9 mouse cellular contexts compared by ENCODE assay signal in genomic region chr11:57089527-57089926, GRCm38 (mm10).
DNase-seq lines count a peak whose midpoint lies in the region; ATAC-seq and TF ChIP-seq lines count a peak whose summit lies in the region.
"Had no signal": no experiment of that assay in that cellular context is flagged by ENCODE, and none has a peak within 500 bp of the region (broad histone marks: within the 10 kb centered on the region; RNA-seq: fewer than 3 reads in every experiment).

No protein-coding gene starts in this region.

- H3K36me3 ChIP-seq in neural tube, embryonic 15.5 days = no peaks in the 10 kb centered on the region
- H3K36me3 ChIP-seq in liver, postnatal 0 days (replicated peaks; ENCODE audit: insufficient read depth, low read length) = no peaks in the 10 kb centered on the region
- H3K36me3 ChIP-seq: kidney, embryonic 15.5 days; midbrain, embryonic 12.5 days had no signal

- intact Hi-C loops in heart, postnatal 25 days (cut with DNase I) = no loop called here

- 0 out of 2 replicates have a peak overlapping the region, but pooled peaks have one; percentile 9 for H3K27ac ChIP-seq in neural tube, embryonic 15.5 days (replicated peaks)
- H3K27ac ChIP-seq in liver, postnatal 0 days (ENCODE audit: low read depth) = no peak overlapping the region
- H3K27ac ChIP-seq: kidney, embryonic 15.5 days; midbrain, embryonic 12.5 days had no signal

- no peak overlapping the region for H3K4me3 ChIP-seq in neural tube, embryonic 15.5 days (replicated peaks)
- no peak overlapping the region for H3K4me3 ChIP-seq in liver, postnatal 0 days (ENCODE audit: low read depth, low read length)
- H3K4me3 ChIP-seq: kidney, embryonic 15.5 days; midbrain, embryonic 12.5 days had no signal

- WGBS in neural tube, embryonic 15.5 days = 36% methylated on average over 5 of the region's 5 CpGs
- WGBS in liver, postnatal 0 days (ENCODE audit: insufficient replicate concordance) = 69% methylated on average over 5 of the region's 5 CpGs

- no peak for ATAC-seq in neural tube, embryonic 15.5 days (ENCODE audit: low FRiP score)
- no peak for ATAC-seq in liver, postnatal 0 days

- no peak for TF ChIP-seq EP300 in liver, postnatal 0 days (IDR thresholded peaks at IDR 0.05; ENCODE audit: low read depth)

- H3K4me1 ChIP-seq in neural tube, embryonic 15.5 days = 0 out of 2 replicates have a peak, but pooled peaks cover 3% of the 10 kb centered on the region
- no peaks in the 10 kb centered on the region for H3K4me1 ChIP-seq in liver, postnatal 0 days (ENCODE audit: insufficient read depth)
- H3K4me1 ChIP-seq: midbrain, embryonic 12.5 days had no signal

- H3K27me3 ChIP-seq in neural tube, embryonic 15.5 days (replicated peaks) = no peaks in the 10 kb centered on the region
- H3K27me3 ChIP-seq in liver, postnatal 0 days (ENCODE audit: insufficient read depth, low read length) = no peaks in the 10 kb centered on the region
- H3K27me3 ChIP-seq: kidney, embryonic 15.5 days; midbrain, embryonic 12.5 days had no signal

- peak; percentile 29 to 33 for DNase-seq in heart, adult 18-20 months
- DNase-seq in heart, postnatal 25 days (ENCODE audit: low spot score) = no peak
- peak; percentile 6 for DNase-seq in ovary, postnatal 36 days (ENCODE audit: low spot score)
- no peak for DNase-seq in ovary, postnatal 10 days (ENCODE audit: low spot score)
- DNase-seq in heart, adult 9 months (ENCODE audit: low spot score in 2 of 2) = peak; percentile 7 to 11
- no peak for DNase-seq in liver, postnatal 0 days

- no peak overlapping the region for H3K9ac ChIP-seq in neural tube, embryonic 15.5 days (replicated peaks)
- no peak overlapping the region for H3K9ac ChIP-seq in liver, postnatal 0 days (replicated peaks)
- H3K9ac ChIP-seq: kidney, embryonic 15.5 days; midbrain, embryonic 12.5 days had no signal

- TF ChIP-seq CTCF in liver, postnatal 0 days (IDR thresholded peaks at IDR 0.05; ENCODE audit: low read depth) = no peak

- H3K9me3 ChIP-seq in neural tube, embryonic 15.5 days (replicated peaks) = no peaks in the 10 kb centered on the region
- no peaks in the 10 kb centered on the region for H3K9me3 ChIP-seq in liver, postnatal 0 days (ENCODE audit: low read length)
- H3K9me3 ChIP-seq: kidney, embryonic 15.5 days; midbrain, embryonic 12.5 days had no signal

- H3K4me2 ChIP-seq in neural tube, embryonic 15.5 days = no peak overlapping the region
- H3K4me2 ChIP-seq in liver, postnatal 0 days (ENCODE audit: low read depth, low read length) = no peak overlapping the region
- H3K4me2 ChIP-seq: kidney, embryonic 15.5 days; midbrain, embryonic 12.5 days had no signal

Comparison
In these comparisons a context has a peak if more than half of its experiments do, and no peak if none do; other contexts are left out.
1. DNase-seq: peak in heart, adult 18-20 months (2 of 2), ovary, postnatal 36 days (single experiment) and heart, adult 9 months (2 of 2); none in heart, postnatal 25 days (single experiment), ovary, postnatal 10 days (single experiment) and liver, postnatal 0 days (single experiment).